Mouse (Mus musculus) testis, adult 2 months (tissue): ENCODE results near the gene Casp7.
"Not testable (repeated sequence)": the region's sequence is repeated elsewhere in the genome, so short reads cannot be mapped to it uniquely, and the experiment has no call there.

Experiments used
- CTCF ChIP-seq: fragments of 200-500 bp; IDR thresholded peaks from 2 replicates; pipeline ENCODE4 v1.5.1; 2012; ENCODE audit warnings: low read depth, mild to moderate bottlenecking, inconsistent platforms, low read length, moderate library complexity; ENCODE audit not compliant: control insufficient read depth, insufficient read depth, insufficient replicate concordance
- POLR2A ChIP-seq: fragments of 200-500 bp; IDR thresholded peaks from 2 replicates; pipeline ENCODE4 v1.6.1; 2012; ENCODE audit warnings: low read depth, mild to moderate bottlenecking, inconsistent platforms, low read length, moderate library complexity; ENCODE audit not compliant: control insufficient read depth

DNA sequence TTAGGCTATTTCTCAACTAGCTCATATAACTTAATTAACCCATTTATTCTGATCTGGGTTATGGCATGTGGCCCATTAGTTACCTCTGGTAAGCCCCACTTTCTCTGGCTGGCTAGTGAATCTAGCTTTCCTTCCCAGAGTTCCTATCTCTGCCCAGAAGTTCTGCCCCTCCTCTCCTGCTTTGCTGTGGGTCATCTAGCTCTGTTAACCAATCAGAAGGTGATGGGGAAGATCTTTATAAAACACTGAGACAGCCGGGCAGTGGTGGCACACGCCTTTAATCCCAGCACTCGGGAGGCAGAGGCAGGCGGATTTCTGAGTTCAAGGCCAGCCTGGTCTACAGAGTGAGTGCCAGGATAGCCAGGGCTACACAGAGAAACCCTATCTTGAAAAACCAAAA lies 13.0 kb downstream of the Casp7 start:
- TF ChIP-seq CTCF, POLR2A: not testable (repeated sequence)
